Mouse (Mus musculus) erythroblast, embryonic 14.5 days (primary cell): ENCODE results near the gene Kcng1. TPM values are rescaled to one million over a fixed set of nuclear protein-coding genes. Genes with fewer than 3 reads are reported as not detected.

Experiments used
- H3K27me3 ChIP-seq: 2 replicates; pipeline ENCODE4 v1.6.1; 2012; ENCODE audit warnings: inconsistent platforms; ENCODE audit not compliant: control insufficient read depth
- H3K36me3 ChIP-seq: 2 replicates; pipeline ENCODE4 v1.6.1; 2012; ENCODE audit warnings: mild to moderate bottlenecking, inconsistent platforms; ENCODE audit not compliant: control insufficient read depth
- H3K4me1 ChIP-seq: 2 replicates; pipeline ENCODE4 v1.6.1; 2012; ENCODE audit warnings: inconsistent platforms; ENCODE audit not compliant: control insufficient read depth
- H3K4me3 ChIP-seq: replicated peaks from 2 replicates; pipeline ENCODE3; 2012; ENCODE audit warnings: moderate library complexity, mild to moderate bottlenecking, inconsistent platforms
- H3K9me3 ChIP-seq: 2 replicates; pipeline ENCODE4 v1.6.1; 2012; ENCODE audit warnings: low read length, inconsistent platforms, mixed read lengths; ENCODE audit not compliant: control insufficient read depth
- GATA1 ChIP-seq: IDR thresholded peaks from 2 replicates; pipeline ENCODE4 v1.6.1; 2012; ENCODE audit warnings: low read length, inconsistent platforms, mixed read lengths
- TAL1 ChIP-seq: IDR thresholded peaks from 3 replicates; pipeline ENCODE4 v1.6.1; 2012; ENCODE audit warnings: low read length, inconsistent platforms, mixed read lengths
- polyA plus RNA-seq: library from polyadenylated mRNA; stranded (reverse); fragments of >175 nt; gene quantifications from 2 replicates; pipeline ENCODE4 v1.2.3, GENCODE M21; 2012

The Kcng1 gene
- polyA plus RNA-seq, 1 experiment = not detected

DNA sequence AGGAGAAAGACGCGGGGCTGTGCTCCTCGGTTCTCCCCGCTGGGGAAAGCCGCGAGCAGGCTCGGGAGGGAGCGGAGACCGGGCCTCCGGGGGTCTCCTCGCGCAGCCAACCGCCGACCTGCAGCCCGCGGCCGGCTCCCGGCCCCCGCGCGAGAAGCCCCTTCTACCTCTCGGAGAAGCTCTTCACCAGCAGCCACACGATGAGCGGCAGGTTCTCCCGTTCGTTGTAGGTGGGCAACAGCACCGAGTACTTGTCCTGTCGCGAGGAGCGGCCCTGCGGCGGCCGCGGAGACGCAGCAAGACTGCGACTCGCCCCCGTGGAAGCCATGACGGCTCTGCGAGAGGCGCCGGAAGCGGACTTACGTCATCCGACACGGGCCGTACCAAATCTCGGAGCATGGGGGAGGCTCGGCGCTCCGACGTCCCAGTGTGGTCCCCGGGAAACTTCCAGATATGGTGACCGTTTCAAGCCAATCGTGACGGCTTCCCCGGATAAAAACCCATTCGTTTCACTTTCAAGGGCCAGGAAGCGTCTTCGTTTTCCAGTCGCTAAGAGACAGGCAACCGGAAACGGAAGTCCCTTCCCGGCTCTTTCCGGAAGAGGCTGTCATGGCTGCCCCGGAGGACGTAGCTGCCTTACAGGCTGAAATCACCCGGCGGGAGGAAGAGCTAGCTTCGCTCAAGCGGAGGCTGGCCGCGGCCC is 51.4 kb downstream of the Kcng1 start, which contains the start of the genes Gm20716, Dpm1 and Mocs3:
Gene Gm20716, minus strand, starts transcription at position 339 of the 703 bp plus-strand sequence.
Gene Dpm1, minus strand, starts transcription at position 566 of the 703 bp plus-strand sequence.
Gene Mocs3, plus strand, starts transcription at position 597 of the 703 bp plus-strand sequence.
- Histone ChIP-seq H3K9me3 (no peaks in the 10 kb centered on the region), H3K36me3 (peaks cover 57% of the 10 kb centered on the region), H3K27me3 (no peaks in the 10 kb centered on the region), H3K4me1 (peaks cover 45% of the 10 kb centered on the region), H3K4me3 (peak within 1 kb of the TSS; percentile 100)
- no peak for TF ChIP-seq GATA1
- no peak for TF ChIP-seq TAL1

DNA sequence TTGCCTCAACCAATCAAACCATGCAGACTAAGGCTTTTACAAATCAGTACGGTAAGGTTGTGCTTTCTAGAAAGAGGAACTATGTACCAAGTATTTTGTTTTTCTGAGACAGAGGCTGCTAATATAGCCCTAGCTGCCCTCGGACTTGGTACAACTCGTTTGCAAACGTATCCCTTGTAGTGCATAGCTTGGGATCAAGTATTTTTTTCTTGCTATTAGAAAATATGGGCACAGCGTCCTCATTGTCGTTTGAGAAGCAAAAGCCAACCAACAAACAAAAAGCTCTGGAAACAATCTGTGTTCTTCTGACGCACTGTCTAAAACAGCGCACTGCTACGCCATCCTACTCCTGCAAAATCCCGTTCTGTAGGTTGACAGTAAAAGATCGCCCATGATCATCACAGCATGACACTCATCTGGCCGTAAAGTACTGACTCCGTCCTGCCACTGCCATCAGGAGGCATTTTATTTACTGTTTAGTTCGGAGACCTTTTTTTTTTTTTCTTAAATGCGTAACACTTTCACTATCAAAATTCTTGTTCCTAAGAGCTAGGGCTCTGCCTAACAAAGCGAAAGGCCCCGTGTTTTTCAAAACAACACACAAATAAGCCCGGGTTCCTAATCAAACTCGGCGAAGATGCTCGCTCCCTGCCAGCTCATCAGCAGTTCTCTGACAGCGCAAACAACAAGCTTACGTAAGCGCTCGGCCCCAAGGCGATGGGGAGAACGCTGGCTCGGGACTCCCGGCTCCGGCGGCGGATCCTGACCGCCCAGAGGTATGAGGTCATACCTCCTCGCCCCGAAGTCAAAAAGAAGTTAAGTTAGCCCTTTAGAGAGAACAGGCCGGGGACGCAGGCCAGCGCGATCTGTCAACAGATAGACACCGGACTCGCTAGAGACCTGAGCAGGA is 52.2 kb downstream of the Kcng1 start:
- peak overlapping the region; percentile 100 for H3K4me3 ChIP-seq
- H3K4me1 ChIP-seq = peaks cover 45% of the 10 kb centered on the region
- peaks cover 65% of the 10 kb centered on the region for H3K36me3 ChIP-seq
- H3K27me3 ChIP-seq = no peaks in the 10 kb centered on the region
- no peaks in the 10 kb centered on the region for H3K9me3 ChIP-seq
- TF ChIP-seq TAL1 (no peak), GATA1 (no peak)

DNA sequence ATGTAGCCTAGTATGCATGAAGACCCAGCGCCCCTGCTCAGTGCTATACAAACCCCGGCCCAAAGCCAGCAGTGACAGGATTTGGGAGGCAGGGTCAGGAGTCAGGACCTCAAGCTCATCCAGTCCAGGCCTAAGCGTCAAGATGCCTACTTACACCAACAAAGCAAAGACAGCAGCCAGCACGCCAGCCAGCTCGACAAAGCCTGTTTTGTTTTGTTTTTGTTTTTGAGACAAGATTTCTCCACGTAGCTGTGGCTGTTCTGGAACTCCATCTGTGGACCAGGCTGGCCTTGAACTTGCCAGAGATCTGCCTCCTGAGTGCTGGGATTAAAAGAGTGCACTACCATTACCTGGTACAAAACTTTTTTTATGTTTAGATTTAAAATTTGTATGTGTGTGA is 58.2 kb downstream of the Kcng1 start:
- Histone ChIP-seq H3K36me3 (peaks cover 95% of the 10 kb centered on the region), H3K4me1 (peaks cover 14% of the 10 kb centered on the region)

DNA sequence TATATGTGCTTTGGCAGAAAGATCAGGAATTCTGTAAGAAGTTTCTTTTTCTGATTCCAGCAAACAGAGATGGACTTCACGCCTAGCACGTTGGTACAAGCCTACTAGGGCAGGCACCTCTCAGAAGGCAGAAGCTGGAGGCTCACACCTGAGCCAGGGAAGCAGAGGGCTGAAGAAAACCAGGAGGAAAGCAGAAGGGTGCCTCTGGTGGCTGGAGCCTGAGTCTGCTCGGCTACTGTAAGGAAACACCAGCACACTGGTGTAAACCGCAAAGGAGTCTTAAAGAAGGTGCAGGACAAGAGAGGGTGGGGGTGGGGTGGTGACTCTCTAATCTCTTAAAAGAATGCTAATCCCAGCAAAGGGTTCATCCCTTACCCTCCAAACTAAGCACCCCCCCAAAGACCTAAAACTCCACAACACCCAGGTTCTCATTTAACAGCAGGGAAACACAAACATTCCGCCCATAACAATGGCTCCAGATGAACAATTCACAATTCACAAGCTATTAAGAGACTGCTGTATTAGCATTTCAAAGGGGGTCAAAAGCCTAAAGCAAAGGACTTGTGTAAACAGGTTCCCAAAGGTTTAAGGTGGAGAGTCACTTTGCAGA is 67.6 kb downstream of the Kcng1 start:
- H3K36me3 ChIP-seq = peaks cover 98% of the 10 kb centered on the region
- no peak overlapping the region for H3K4me3 ChIP-seq
- no peaks in the 10 kb centered on the region for H3K4me1 ChIP-seq

More for the DNA sequence above, 58.2 kb downstream of the Kcng1 start:
- H3K27me3 ChIP-seq = no peaks in the 10 kb centered on the region
- no peak overlapping the region for H3K4me3 ChIP-seq
- TF ChIP-seq GATA1 (no peak), TAL1 (no peak)
- no peaks in the 10 kb centered on the region for H3K9me3 ChIP-seq

More for the DNA sequence above, 67.6 kb downstream of the Kcng1 start:
- no peaks in the 10 kb centered on the region for H3K27me3 ChIP-seq
- TF ChIP-seq GATA1 (no peak), TAL1 (no peak)
- no peaks in the 10 kb centered on the region for H3K9me3 ChIP-seq

Other genes starting within 250 kb of the Kcng1 start
- gene Pard6b, start 200.7 kb downstream of the Kcng1 start, polyA plus RNA-seq = 0.06 and 0.13 TPM in 2 replicates
- gene Adnp, start 74.6 kb downstream of the Kcng1 start, polyA plus RNA-seq = 0.53 and 0.71 TPM in 2 replicates
- gene Gm20716, start 51.4 kb downstream of the Kcng1 start, polyA plus RNA-seq = not detected in 2 replicates
- 8.9 and 9.1 TPM in 2 replicates for gene Dpm1, start 51.1 kb downstream of the Kcng1 start, polyA plus RNA-seq
- gene Mocs3, start 51.1 kb downstream of the Kcng1 start, polyA plus RNA-seq = 0.32 and 0.53 TPM in 2 replicates